Mouse (Mus musculus) ES-E14 (cell line): ENCODE data around the gene Ppp1r26. TPM values are rescaled to one million over a fixed set of nuclear protein-coding genes. Genes with fewer than 3 reads are reported as not detected.

ENCODE experiments used
- DNase-seq: peaks from one replicate; pipeline ENCODE4 v3.0.0-alpha.2; 2013; ENCODE audit warnings: low read depth, low spot score
- H3K27ac ChIP-seq: 2 replicates; pipeline ENCODE4 v1.5.1; 2012; ENCODE audit warnings: low read depth, mild to moderate bottlenecking, low read length, moderate library complexity, mixed read lengths; ENCODE audit not compliant: poor library complexity, insufficient read depth, severe bottlenecking
- H3K36me3 ChIP-seq: 2 replicates; pipeline ENCODE4 v1.6.1; 2012; ENCODE audit warnings: mild to moderate bottlenecking, low read length, moderate library complexity, mixed read lengths; ENCODE audit not compliant: control insufficient read depth, poor library complexity, insufficient read depth, severe bottlenecking
- H3K4me1 ChIP-seq, 2 experiments: fragments of 150-350 bp in 1 of 2; sonication (generic) in 1 of 2; 2 replicates each; pipeline ENCODE4 v1.6.1; 2012; ENCODE audit warnings: low read length in 2 of 2, mild to moderate bottlenecking in 1 of 2, mixed read lengths in 1 of 2; ENCODE audit not compliant: control insufficient read depth in 2 of 2, insufficient read depth in 2 of 2, poor library complexity in 1 of 2
- H3K4me3 ChIP-seq, 2 experiments: fragments of 150-350 bp in 1 of 2; sonication (generic) in 1 of 2; 2 replicates each; pipeline ENCODE4 v1.5.1; 2012; ENCODE audit warnings: low read length in 2 of 2, low read depth in 1 of 2, mild to moderate bottlenecking in 1 of 2, mixed read lengths in 1 of 2; ENCODE audit not compliant: insufficient read depth in 1 of 2, poor library complexity in 1 of 2, severe bottlenecking in 1 of 2
- H3K9ac ChIP-seq: 2 replicates; pipeline ENCODE4 v1.6.1; 2012; ENCODE audit warnings: low read depth, mild to moderate bottlenecking, low read length, mixed read lengths; ENCODE audit not compliant: poor library complexity, insufficient read depth, severe bottlenecking
- H3K9me3 ChIP-seq: fragments of 150-350 bp; sonication (generic); 2 replicates; pipeline ENCODE4 v1.6.1; 2012; ENCODE audit warnings: low read depth, mild to moderate bottlenecking, low read length; ENCODE audit not compliant: control insufficient read depth, insufficient read depth
- CHD2 ChIP-seq: IDR thresholded peaks from 2 replicates; pipeline ENCODE4 v1.6.1; 2014; ENCODE audit warnings: mild to moderate bottlenecking, low read depth, low read length, inconsistent platforms
- HCFC1 ChIP-seq: IDR thresholded peaks from 2 replicates; pipeline ENCODE4 v1.6.1; 2012; ENCODE audit warnings: low read length, inconsistent platforms, borderline replicate concordance; ENCODE audit not compliant: insufficient read depth
- MAFK ChIP-seq: IDR thresholded peaks from 2 replicates; pipeline ENCODE4 v1.6.1; 2014; ENCODE audit warnings: mild to moderate bottlenecking, low read depth, low read length, inconsistent platforms; ENCODE audit not compliant: insufficient read depth
- ZC3H11A ChIP-seq: IDR thresholded peaks from 2 replicates; pipeline ENCODE4 v1.6.1; 2012; ENCODE audit warnings: low read depth, mild to moderate bottlenecking, inconsistent platforms, low read length, borderline replicate concordance
- ZNF384 ChIP-seq: IDR thresholded peaks from 2 replicates; pipeline ENCODE4 v1.6.1; 2012; ENCODE audit warnings: low read depth, low read length, inconsistent platforms
- in situ Hi-C, 2 experiments: fragments of 600-800 bp; cut with MboI; formaldehyde crosslinking; loops; one replicate each; pipeline ENCODE4 v1.15.1; 2025; ENCODE audit warnings: low sequenced_read_pairs in 2 of 2, inconsistent platforms in 1 of 2; ENCODE audit not compliant: unreplicated experiment in 2 of 2
- total RNA-seq: library from RNA; depleted of rRNA; stranded (reverse); fragments of 300-350 nt; gene quantifications from 2 replicates; pipeline ENCODE4 v1.2.3, GENCODE M21; 2012; rRNA removed

The Ppp1r26 gene
- 2.4 and 2.5 TPM in 2 replicates for total RNA-seq

- Histone ChIP-seq H3K4me3 (peak within 1 kb of the TSS; percentile 77 to 82), H3K9me3 (no peaks in the 10 kb centered on the region), H3K4me1 (no peaks in the 10 kb centered on the region; a peak in 1 of 4 replicates), H3K9ac (peak within 1 kb of the TSS; percentile 81), H3K27ac (no peak within 1 kb of the TSS), H3K36me3 (no peaks in the 10 kb centered on the region)
- TF ChIP-seq ZNF384 (no peak), HCFC1 (no peak), MAFK (no peak), ZC3H11A (no peak), CHD2 (no peak)
- in situ Hi-C loops: no loop called here
- DNase-seq: no peak
Observed at GRCm38 (mm10) chr2:28446515-28447314, at the start of gene Ppp1r26. Ppp1r26 (plus strand) TSS chr2:28446800.

GRCm38 (mm10) chr2:28396928-28397327, 49.7 kb upstream of the Ppp1r26 start:
- no peaks in the 10 kb centered on the region for H3K9me3 ChIP-seq
- no peaks in the 10 kb centered on the region for H3K36me3 ChIP-seq
- no peak overlapping the region for H3K4me3 ChIP-seq
- no peak for DNase-seq
- in situ Hi-C loops: no loop called here
- H3K4me1 ChIP-seq: no peaks in the 10 kb centered on the region
- no peak overlapping the region for H3K27ac ChIP-seq
- no peak for TF ChIP-seq ZNF384
- TF ChIP-seq CHD2: no peak
- no peak for TF ChIP-seq MAFK
- no peak for TF ChIP-seq ZC3H11A
- TF ChIP-seq HCFC1: no peak
- no peak overlapping the region for H3K9ac ChIP-seq

- in situ Hi-C loops: no loop called here
- H3K4me3 ChIP-seq: no peak overlapping the region
- no peaks in the 10 kb centered on the region for H3K9me3 ChIP-seq
- H3K9ac ChIP-seq: no peak overlapping the region
- H3K27ac ChIP-seq: no peak overlapping the region
- no peaks in the 10 kb centered on the region for H3K4me1 ChIP-seq
- TF ChIP-seq CHD2: no peak
- no peak for TF ChIP-seq ZNF384
- TF ChIP-seq HCFC1: no peak
- no peak for TF ChIP-seq ZC3H11A
- TF ChIP-seq MAFK: no peak
- no peaks in the 10 kb centered on the region for H3K36me3 ChIP-seq
- no peak for DNase-seq
Observed at GRCm38 (mm10) chr2:28397417-28398119, 49.0 kb upstream of the Ppp1r26 start.

GRCm38 (mm10) chr2:28401647-28402046, 45.0 kb upstream of the Ppp1r26 start:
- DNase-seq: no peak
- H3K36me3 ChIP-seq: no peaks in the 10 kb centered on the region
- H3K9ac ChIP-seq: no peak overlapping the region
- in situ Hi-C loops: loop anchor here (25.0 kb wide), 2 partner anchors 464 to 614 kb away; no protein-coding TSS in a partner anchor
- H3K27ac ChIP-seq: no peak overlapping the region
- no peaks in the 10 kb centered on the region for H3K9me3 ChIP-seq
- H3K4me3 ChIP-seq: no peak overlapping the region
- H3K4me1 ChIP-seq: no peaks in the 10 kb centered on the region
- TF ChIP-seq ZNF384 (no peak), MAFK (no peak), ZC3H11A (no peak), HCFC1 (no peak)
